Mouse (Mus musculus) ES-Bruce4 (cell line): ENCODE data around the gene Rpl23. TPM values are rescaled to one million over a fixed set of nuclear protein-coding genes. Genes with fewer than 3 reads are reported as not detected.
"Not testable (repeated sequence)": the region's sequence is repeated elsewhere in the genome, so short reads cannot be mapped to it uniquely, and the experiment has no call there.

Source experiments
- H3K27ac ChIP-seq: 2 replicates; pipeline ENCODE4 v1.5.1; 2012; ENCODE audit warnings: low read length, inconsistent platforms; ENCODE audit not compliant: insufficient read depth
- H3K27me3 ChIP-seq: 2 replicates; pipeline ENCODE4 v1.6.1; 2012; ENCODE audit warnings: mild to moderate bottlenecking, low read length, inconsistent platforms; ENCODE audit not compliant: control insufficient read depth, poor library complexity, insufficient read depth, severe bottlenecking
- H3K36me3 ChIP-seq: 2 replicates; pipeline ENCODE4 v1.6.1; 2012; ENCODE audit warnings: inconsistent platforms, mild to moderate bottlenecking, low read length, moderate library complexity; ENCODE audit not compliant: control insufficient read depth, poor library complexity, insufficient read depth, severe bottlenecking
- H3K4me1 ChIP-seq: one replicate; pipeline ENCODE4 v1.8.1; 2011; ENCODE audit warnings: low read length; ENCODE audit not compliant: control insufficient read depth, insufficient read depth
- H3K4me3 ChIP-seq: 2 replicates; pipeline ENCODE4 v1.5.1; 2011; ENCODE audit warnings: low read depth, mild to moderate bottlenecking, low read length
- H3K9ac ChIP-seq: 2 replicates; pipeline ENCODE4 v1.6.1; 2012; ENCODE audit warnings: low read depth, mild to moderate bottlenecking, inconsistent platforms; ENCODE audit not compliant: poor library complexity, severe bottlenecking
- H3K9me3 ChIP-seq: replicated peaks from 2 replicates; pipeline ENCODE4 v1.6.1; 2012; ENCODE audit warnings: mild to moderate bottlenecking, low read length, inconsistent platforms; ENCODE audit not compliant: control insufficient read depth, poor library complexity, insufficient read depth, severe bottlenecking
- CTCF ChIP-seq: IDR thresholded peaks from one replicate; pipeline ENCODE4 v1.8.1; 2011; ENCODE audit warnings: low read depth, low read length
- EP300 ChIP-seq: IDR thresholded peaks from 2 replicates; pipeline ENCODE4 v1.6.1; 2011; ENCODE audit warnings: low read depth, low read length; ENCODE audit not compliant: insufficient read depth
- POLR2A ChIP-seq: IDR thresholded peaks from one replicate; pipeline ENCODE4 v1.8.1; 2011; ENCODE audit warnings: low read length; ENCODE audit not compliant: insufficient read depth
- polyA plus RNA-seq: library from polyadenylated mRNA; stranded (reverse); fragments of >200 nt; gene quantifications from 2 replicates; pipeline ENCODE4 v1.2.4, GENCODE M21; 2011; ENCODE audit warnings: low read depth; ENCODE audit not compliant: missing spikeins, insufficient read depth, insufficient read length

Gene Rpl23
- polyA plus RNA-seq, 1 experiment: 842 TPM

GRCm38 (mm10) chr11:97739155-97739554, 43.1 kb downstream of the Rpl23 start:
- Histone ChIP-seq H3K9me3 (no peaks in the 10 kb centered on the region), H3K4me1 (peaks cover 3% of the 10 kb centered on the region), H3K27me3 (no peaks in the 10 kb centered on the region), H3K27ac (no peak overlapping the region), H3K4me3 (no peak overlapping the region), H3K36me3 (no peaks in the 10 kb centered on the region), H3K9ac (no peak overlapping the region)
- no peak for TF ChIP-seq EP300
- TF ChIP-seq POLR2A: no peak
- TF ChIP-seq CTCF: no peak

GRCm38 (mm10) chr11:97738703-97739102, 43.5 kb downstream of the Rpl23 start:
- Histone ChIP-seq H3K9ac (no peak overlapping the region), H3K4me1 (peaks cover 3% of the 10 kb centered on the region)
- TF ChIP-seq CTCF: peak; percentile 68
- no peak for TF ChIP-seq EP300
- TF ChIP-seq POLR2A: no peak

GRCm38 (mm10) chr11:97737600-97737999, 44.6 kb downstream of the Rpl23 start:
- Histone ChIP-seq H3K36me3 (no peaks in the 10 kb centered on the region), H3K27ac (no peak overlapping the region), H3K9ac (no peak overlapping the region), H3K27me3 (no peaks in the 10 kb centered on the region), H3K4me3 (no peak overlapping the region), H3K4me1 (peaks cover 6% of the 10 kb centered on the region), H3K9me3 (no peaks in the 10 kb centered on the region)
- TF ChIP-seq POLR2A (no peak), CTCF (no peak), EP300 (no peak)

More at GRCm38 (mm10) chr11:97738703-97739102, 43.5 kb downstream of the Rpl23 start:
- no peaks in the 10 kb centered on the region for H3K36me3 ChIP-seq
- H3K27me3 ChIP-seq: no peaks in the 10 kb centered on the region
- no peaks in the 10 kb centered on the region for H3K9me3 ChIP-seq
- no peak overlapping the region for H3K4me3 ChIP-seq
- no peak overlapping the region for H3K27ac ChIP-seq

- no peak for TF ChIP-seq POLR2A
- no peak for TF ChIP-seq CTCF
- no peak for TF ChIP-seq EP300
- Histone ChIP-seq H3K27ac (no peak overlapping the region), H3K4me1 (peaks cover 5% of the 10 kb centered on the region)
Measured at GRCm38 (mm10) chr11:97736645-97737044, 45.6 kb downstream of the Rpl23 start.

GRCm38 (mm10) chr11:97734810-97735209, 47.4 kb downstream of the Rpl23 start:
- not testable (repeated sequence) for H3K9me3 ChIP-seq, H3K4me3 ChIP-seq, H3K36me3 ChIP-seq, H3K9ac ChIP-seq, H3K27ac ChIP-seq, H3K27me3 ChIP-seq, H3K4me1 ChIP-seq

More at GRCm38 (mm10) chr11:97736645-97737044, 45.6 kb downstream of the Rpl23 start:
- Histone ChIP-seq H3K4me3 (no peak overlapping the region), H3K27me3 (no peaks in the 10 kb centered on the region), H3K9me3 (no peaks in the 10 kb centered on the region), H3K36me3 (peaks cover 2% of the 10 kb centered on the region; the same call in 1 of the 2 replicates), H3K9ac (no peak overlapping the region)

- no peaks in the 10 kb centered on the region for H3K9me3 ChIP-seq
- H3K9ac ChIP-seq: no peak overlapping the region
- peaks cover 5% of the 10 kb centered on the region for H3K4me1 ChIP-seq
- TF ChIP-seq EP300: no peak
- no peak for TF ChIP-seq POLR2A
- TF ChIP-seq CTCF: no peak
- H3K4me3 ChIP-seq: no peak overlapping the region
- H3K27ac ChIP-seq: no peak overlapping the region
- H3K27me3 ChIP-seq: no peaks in the 10 kb centered on the region
- H3K36me3 ChIP-seq: peaks cover 7% of the 10 kb centered on the region; the same call in 1 of the 2 replicates
Measured at GRCm38 (mm10) chr11:97733689-97734088, 48.5 kb downstream of the Rpl23 start.
